Mouse (Mus musculus): ENCODE data around the gene Vav1.
"Not testable (repeated sequence)": the region's sequence is repeated elsewhere in the genome, so short reads cannot be mapped to it uniquely, and the experiment has no call there.

Vav1 gene

DNA sequence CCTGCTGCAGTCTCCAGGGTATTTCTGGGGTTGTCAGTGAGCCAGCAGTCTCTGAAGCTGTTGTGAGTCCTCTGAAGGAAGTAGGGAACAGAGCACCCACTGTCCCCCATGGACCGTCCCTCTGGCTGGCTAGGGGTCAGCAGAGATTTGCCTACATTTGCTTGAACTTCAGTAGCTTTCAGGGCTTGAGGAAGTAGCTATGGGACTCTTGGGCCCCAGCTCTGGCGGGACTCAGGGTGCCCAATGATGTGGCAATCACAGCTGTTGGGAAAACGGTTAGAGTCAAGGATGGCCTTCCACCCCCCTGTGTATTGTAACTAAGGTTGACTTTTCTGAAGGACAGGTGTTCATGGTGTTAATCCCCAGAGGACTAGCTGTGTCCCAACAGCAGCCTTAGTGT lies 1.5 kb downstream of the Vav1 start:
- DNase-seq (ENCODE audit: low spot score) = no peak

DNA sequence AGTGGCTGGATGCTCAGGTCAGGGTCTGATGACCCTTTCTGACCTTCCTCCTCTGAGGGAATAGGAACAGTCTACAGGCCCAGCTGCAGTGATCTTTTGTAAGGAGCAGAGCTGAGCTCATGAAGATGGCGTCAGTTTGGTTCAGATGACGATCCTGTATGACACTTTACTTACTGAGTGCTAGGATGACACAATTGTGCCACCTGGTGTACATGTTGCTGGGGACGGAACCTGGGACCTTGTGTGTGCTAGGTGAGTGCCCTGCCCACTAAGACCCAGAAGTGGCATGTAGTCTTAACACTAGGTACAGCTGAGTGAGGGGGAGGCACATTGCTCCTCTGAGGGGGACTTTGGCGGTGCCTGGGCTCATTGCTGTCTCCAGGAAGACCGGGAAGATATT lies 5.0 kb downstream of the Vav1 start:
- no peak for DNase-seq (ENCODE audit: low spot score)

DNA sequence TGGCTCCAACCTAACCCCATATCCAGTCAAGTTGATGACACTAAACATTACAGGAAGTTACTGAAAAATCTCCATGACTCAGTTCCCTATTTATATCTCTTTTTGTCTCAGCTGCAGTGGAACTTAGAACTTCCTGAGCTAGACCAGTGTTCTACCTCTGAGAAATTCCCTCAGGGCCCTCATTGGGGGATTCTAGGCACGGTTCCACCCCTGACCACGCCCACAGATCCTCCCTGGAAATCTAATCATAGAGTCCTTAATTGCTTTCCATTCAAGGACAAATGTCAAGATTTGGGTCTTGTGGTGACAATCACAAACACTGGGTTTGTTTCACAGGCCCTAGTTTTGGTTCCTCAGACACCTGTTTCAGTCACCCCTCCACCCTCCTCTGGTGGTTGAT lies 6.2 kb downstream of the Vav1 start:
- DNase-seq (ENCODE audit: low spot score) = no peak

DNA sequence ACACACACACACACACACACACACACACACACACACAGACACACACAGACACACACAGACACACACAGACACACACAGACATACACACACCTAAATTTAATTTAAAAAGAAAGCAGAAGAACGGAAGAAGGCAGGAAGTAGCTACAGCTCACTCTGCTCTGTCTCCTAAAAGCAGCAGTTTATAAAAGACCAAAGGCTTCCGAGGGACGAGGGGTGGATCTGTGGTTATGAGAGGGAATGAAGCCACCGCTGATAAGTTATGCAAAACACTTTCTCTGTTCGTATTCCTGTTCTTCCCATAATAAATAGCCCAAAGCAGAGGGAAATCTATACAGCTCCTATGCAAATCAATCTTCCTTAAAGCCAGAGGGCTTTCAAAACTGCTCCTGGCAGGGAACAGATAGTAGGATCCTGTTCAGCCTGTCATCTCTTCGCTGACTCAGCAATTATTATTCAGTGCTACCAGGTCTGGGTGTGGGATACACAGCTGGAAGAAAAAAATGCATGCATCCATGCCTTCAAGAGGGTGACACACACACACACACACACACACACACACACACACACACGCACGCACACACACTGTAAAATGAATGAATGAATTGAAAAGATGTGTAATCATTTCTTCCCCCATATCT lies 7.9 kb downstream of the Vav1 start:
- no peak for DNase-seq (ENCODE audit: low spot score)

DNA sequence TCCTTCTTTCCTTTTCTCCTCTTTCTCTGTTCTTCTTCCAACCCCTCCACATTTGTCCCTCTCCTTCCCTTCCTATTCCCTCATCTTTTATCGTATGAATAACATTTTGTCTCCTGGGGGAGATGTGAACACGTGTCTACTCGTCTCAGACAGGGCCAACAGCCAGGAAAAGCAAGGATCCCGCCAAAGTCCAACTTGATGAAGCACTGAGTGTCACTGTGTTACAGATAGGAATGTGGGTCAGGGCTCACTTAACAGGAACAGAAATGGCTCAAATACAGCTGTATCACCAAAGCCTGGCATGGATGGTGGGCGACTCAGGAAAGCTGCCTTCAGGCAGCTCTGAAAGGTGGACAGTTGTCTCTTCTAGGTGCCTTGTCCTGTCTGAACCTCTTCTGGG lies 10.4 kb downstream of the Vav1 start:
- no peak for DNase-seq (ENCODE audit: low spot score)

DNA sequence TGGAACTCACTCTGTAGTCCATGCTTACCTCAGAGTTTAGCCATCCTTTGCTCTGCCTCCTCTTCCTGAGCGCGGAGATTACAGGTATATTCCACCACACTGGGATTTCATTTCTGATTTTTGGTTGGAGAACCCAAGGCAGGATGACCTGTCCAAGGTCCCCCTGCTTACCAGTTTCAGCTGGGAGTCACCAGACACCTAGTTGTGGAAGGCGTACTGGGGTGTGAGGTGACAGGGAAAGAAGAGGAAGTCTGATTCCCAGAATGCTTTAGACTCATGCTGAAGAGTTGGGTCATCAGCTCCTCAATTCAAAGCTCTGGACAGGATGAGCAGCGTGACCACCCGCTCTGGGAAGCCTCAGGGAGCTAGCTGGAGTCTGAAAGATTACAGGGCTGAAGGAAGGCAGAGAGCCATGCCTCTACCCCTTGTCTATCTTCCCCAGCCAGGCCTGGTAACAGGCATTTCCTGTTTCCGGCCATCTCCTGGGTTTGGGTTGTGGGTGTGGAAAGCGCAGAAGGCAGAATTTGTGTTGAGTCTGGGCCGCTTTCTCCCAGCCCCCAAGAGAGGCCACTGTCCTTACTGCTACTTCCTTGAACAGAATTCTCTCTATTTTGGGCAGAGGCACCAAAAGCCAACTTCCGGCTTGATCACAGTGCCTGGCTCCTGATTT lies 11.2 kb downstream of the Vav1 start:
- DNase-seq (ENCODE audit: low spot score) = no peak

DNA sequence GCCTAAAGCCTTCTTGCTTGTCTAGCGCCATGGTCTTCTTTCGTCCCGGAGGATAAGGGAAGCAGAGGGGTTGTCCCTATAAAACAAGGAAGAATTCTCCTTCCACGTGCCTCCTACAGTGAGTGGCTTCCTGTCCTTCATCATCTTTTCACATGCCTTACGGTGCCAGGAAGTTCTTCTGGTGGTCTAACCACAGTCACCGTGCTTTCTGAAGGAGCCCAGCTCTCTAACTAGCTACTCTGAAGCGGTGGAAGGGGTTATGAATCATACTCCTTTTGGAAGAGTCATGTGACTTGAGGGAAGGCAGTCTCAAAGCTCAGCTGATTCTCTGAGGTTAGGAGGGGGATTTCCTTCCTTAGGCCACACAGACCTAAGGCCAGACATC lies 11.8 kb downstream of the Vav1 start:
- DNase-seq (ENCODE audit: low spot score) = no peak

DNA sequence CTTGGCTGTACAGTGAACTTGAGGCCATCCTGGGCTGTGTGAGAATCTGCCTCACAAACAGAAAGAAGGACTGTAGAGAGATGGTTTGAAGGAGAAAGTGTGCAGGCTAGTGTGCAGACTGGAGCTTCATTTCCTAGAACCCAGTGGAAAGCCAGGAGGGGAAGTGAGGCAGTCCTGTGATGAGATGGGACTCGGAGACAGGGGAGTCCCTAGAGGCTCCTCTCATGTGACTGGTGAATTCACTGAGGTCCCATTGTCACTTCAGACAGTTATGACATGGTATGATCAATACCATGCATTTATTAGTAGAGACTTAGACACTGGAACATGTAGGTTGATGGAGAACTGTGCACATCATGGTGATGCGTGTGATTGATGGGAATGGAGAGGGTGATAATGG lies 13.4 kb downstream of the Vav1 start:
- no peak for DNase-seq (ENCODE audit: low spot score)

DNA sequence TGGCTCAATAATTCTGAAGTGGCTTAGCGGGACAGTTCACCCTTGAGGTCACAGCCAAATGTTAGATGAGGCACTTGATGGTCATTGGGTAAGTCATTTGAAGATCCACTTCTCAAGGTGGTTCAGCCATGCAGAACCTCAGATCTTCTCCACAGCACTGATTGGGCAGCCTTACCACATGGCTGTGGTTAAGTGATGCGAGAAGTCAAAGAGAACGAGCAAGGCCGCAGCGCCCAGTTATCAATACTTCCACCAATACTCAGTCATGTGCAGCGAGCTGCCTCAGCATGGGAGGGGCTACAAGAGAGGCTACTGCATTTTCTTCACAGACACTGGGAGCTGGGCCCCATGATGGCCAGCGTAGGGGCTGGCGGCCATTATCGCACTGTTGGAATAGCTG lies 14.1 kb downstream of the Vav1 start:
- DNase-seq (ENCODE audit: low spot score) = no peak

DNA sequence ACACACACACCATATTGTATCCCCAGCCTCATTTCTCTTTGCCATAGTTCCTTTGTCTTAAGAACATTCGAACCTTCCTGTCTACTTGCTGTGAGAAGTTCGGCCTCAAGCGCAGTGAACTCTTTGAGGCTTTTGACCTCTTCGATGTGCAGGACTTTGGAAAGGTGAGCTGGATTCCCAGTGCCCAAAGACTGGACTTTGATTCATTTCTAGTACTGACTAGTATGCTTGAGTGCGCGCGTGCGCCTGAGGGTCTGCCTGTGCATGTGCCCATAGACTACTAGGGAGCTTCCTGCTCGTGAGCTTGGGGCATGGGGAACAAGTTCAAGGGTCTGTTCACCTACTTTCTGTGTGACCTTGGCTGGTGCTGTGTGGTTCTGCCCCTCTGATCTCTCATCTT lies 17.0 kb downstream of the Vav1 start:
- no peak for DNase-seq (ENCODE audit: low spot score)

DNA sequence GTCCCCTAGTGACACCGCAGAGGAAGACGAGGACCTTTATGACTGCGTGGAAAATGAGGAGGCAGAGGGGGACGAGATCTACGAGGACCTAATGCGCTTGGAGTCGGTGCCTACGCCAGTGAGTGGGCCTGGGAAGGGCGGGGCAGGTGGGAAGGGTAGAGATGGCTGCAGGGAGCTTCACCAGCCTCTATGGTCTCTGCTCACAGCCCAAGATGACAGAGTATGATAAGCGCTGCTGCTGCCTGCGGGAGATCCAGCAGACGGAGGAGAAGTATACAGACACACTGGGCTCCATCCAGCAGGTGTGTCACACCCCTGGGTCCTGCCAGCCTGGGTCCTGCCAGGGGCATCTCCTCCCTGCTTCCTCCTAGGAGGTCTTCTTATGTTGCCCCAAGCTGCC lies 18.1 kb downstream of the Vav1 start:
- DNase-seq (ENCODE audit: low spot score) = no peak

DNA sequence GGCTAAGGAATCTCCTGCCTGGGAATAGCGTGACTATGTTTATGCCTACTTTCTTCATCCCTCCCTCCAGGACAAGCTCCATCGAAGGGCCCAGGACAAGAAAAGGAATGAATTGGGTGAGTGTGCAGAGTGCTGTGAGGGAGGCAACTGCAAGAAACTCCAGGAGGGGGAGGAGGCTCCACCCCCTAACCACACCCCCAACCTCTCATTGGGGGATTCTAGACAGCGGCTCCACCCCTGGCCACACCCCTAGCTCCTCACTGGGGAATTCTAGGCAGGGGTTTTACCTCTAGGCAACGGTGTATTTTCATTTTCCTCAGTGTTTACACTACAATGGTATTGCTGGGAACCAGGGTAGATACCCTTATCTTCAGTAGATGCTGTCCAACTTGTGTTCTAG lies 26.7 kb downstream of the Vav1 start:
- DNase-seq (ENCODE audit: low spot score) = no peak

DNA sequence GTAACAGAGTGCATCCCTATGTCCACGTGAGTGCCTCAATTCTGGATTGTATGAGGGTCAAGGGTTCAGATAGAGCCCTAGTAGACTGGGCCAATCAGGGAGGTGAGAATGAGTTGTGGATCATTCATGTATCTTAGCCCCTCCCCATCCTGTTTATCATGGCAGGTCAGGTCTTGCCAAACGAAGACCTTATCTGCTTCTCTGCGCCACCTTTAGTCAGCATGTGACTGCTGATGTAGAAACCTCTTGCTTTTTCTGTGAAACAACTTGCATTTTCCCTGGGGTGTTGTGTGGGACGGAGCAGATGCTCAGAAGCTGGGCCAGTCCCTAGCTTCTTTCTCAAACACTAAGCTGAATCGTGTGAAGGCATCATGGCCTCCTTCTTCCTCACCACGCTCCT lies 28.2 kb downstream of the Vav1 start:
- no peak for DNase-seq (ENCODE audit: low spot score)

DNA sequence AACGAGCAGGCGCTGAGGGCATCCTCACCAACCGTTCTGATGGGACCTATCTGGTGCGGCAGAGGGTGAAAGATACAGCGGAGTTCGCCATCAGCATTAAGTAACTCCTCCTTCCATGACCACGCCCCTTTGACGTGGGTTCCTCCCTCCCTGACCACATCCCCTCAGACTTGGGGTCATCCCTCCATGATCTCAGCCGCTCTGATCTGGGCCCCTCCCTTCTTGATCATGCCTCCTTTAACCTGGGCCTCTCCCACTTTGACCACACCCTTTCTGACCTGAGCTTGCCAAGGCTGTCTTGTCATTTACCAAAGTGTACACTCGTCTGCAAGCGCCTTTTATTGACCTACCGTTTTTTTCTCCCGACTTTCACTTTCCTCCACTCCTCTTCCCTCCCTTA lies 32.9 kb downstream of the Vav1 start:
- DNase-seq (ENCODE audit: low spot score) = no peak

DNA sequence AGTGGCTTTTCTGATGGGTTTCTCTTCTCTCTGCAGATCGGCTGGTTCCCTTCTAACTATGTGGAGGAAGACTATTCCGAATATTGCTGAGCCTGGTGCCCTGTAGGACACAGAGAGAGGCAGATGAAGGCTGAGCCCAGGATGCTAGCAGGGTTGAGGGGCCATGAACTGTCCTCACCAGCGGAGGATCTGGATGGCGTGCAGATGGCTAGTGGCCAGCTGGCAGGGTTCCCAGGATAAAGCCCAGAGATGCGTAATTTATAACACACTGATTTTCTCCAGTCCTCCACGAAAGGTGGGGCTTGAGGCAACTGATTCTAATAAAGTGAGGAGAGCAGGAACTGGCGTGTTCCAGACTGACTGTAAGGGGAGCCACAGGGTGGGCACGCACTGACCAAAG lies 48.7 kb downstream of the Vav1 start:
- DNase-seq (ENCODE audit: low spot score) = peak; percentile 83

DNA sequence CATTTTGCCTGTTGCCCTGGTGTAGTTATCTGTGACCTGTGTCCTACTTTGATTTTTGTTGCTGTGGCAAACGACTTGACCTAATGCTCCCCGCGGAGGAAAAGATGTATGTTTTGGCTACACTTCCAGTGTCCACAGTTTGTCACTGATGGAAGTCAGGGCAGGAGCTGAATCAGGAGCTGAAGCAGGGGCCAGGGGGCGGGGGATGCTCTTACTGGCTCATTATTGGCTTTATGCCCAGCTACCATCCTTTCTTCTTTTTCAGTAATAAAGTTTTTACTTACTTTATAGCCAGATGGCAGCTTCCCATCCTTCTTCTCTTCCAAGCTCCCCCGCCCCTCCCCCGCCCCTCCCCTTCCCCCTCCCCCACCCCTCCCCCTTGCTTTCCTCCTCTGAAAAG lies 50.0 kb downstream of the Vav1 start:
- DNase-seq (ENCODE audit: low spot score) = peak; percentile 31

DNA sequence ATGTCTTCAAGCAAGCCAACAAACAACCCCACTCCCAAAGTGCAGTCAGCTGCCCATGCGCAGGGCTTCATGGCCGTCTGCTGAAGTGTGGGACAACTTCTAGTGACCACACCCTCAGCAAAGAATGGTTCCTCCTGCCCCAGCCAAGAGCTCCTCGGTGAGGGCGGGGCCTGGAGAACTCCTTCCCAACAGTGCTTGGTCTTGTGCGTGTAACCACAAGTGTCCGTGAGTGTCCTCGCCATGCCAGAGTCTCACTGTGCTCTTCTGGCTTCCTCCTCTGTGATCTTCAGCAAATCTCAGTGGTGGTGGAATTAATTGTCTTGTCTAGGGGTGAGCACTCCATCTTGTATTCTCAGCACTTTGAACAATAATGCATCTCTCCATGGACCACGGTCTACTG lies 52.1 kb downstream of the Vav1 start:
- DNase-seq (ENCODE audit: low spot score) = no peak

DNA sequence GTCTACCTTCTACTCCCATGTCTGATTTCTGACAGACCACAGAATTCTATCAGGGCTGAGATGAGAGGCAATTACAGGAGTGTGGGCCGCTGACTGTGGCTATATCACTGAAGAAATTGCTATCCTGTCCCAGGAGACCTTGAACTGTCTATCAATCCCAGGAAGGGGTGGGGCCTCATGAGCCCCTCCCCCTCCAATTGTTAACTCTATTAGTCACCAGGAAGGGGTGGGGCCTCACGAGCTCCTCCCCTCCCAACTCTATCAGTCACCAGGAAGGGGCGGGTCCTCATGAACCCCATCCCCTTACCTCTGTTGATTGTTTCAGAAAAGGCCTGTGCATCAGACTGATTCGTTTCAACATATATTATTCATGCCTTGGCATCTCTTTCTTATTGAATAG lies 53.3 kb downstream of the Vav1 start:
- DNase-seq (ENCODE audit: low spot score) = no peak

DNA sequence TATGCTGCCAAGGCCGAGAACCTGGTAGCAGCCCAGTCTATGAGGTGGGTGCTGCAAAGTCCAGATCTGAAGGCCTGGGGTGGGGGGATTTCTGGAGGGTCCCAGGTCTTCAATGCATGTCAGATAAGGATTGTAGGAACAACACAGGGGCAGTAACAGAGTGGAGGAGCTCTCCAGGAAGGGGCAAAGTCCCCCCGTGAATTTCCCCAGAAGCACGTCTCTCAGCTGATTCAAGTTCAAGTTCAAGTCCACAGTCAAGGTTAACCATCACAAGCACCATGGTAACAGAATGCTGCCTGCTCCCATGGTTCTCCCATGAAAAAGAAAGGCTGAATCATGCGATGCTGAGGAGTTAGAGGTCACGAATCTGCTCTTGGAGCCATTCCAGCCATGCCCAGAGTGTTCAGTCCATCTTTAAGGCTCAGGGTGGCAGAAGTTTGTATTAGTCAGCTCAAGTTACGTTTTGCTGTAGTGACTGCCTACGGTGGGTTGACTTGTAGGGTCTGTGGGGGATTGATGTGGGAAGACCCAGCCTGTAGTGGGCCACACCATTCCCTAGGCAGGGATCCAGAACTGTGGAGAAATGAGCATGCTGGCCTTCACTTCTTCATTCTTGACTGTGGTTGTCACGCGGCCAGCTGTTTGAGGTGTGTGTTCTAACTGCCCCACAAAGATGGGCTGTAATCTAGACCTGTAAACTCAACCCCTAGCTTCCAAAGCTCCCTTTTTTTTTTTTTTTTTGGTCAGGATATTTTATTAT lies 55.3 kb downstream of the Vav1 start:
- peak; percentile 21 for DNase-seq (ENCODE audit: low spot score)

DNA sequence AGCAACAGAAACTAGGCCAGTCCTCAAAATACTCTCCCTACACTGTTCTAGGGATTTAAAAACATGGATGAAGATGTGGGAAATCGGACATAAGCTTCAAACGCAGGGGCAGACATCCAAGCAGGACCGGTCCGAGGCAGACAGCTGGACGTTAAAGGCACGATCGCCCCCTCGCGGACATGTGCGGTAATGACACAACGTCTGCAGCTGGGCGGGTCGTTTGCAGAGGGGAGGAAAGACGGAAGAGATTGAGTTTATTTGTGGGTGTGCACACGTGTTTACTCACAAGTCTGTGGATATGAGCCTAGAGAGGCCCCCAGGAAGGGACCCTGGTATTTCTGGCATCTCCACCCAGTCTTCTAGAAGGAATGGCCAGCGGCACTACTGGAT lies 55.9 kb downstream of the Vav1 start:
- DNase-seq (ENCODE audit: low spot score) = peak; percentile 81

DNA sequence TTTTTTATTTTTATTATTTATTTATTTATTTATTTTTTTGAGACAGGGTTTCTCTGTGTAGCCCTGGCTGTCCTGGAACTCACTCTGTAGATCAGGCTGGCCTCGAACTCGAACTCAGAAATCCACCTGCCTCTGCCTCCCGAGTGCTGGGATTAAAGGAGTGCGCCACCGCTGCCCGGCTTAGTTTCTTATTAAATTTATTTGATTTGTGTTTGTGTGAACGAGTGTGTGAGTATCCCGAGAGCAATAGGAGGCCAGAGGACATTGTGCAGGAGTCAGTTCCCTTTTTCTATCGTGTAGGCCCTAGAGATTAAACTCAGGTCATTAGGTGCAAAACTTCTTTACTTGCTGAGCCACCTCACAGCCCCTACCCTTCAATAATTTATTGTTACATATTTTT lies 56.3 kb downstream of the Vav1 start:
- DNase-seq (ENCODE audit: low spot score) = not testable (repeated sequence)

DNA sequence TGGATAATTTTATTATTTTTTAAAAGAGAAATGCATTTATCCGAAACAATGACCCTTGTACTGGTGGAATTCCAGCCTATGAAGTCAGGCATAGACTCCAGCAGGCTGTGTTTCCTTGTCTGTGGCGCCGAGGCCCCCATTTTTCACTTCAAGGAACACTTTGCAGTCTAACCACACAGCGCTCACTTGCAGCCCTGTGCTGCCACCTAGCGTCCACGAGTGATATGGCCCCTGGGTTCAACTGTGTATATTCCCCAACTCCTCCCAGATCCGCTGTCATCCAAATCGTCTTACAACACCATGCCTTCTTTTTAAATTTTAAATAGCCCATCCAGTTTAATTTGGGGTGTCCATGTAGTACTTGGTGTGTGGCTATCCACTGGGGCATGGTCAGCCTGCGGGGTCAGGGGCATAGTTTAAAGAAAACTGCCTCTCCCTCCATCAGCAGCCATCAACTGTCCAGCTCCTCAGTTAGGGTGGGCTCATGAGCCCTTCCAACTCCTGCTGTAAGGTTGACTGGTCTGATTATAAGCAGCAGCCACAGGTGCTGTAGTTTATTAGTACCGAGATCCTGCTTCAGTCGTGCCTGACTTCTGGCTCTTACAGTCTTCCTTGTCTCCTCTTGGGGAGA lies 56.9 kb downstream of the Vav1 start:
- peak; percentile 91 for DNase-seq (ENCODE audit: low spot score)

DNA sequence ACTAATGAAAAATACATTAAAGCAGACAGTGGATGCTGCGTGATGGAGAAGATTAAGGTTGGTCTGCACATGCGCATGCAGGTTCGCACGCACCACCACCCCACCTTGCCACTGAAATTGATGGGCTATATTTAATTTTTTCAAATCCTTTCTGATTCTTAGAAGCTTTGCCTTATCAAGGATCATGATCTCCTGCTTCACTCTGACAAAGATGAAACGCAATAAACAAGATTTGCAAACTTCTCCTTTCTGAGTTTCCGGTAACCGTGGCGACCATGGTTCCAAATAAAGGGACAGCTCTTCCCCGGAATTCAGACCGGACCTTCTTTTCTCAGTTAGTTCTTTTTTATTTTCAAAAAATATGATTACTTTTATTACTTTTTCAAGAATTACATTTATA lies 59.1 kb downstream of the Vav1 start:
- DNase-seq (ENCODE audit: low spot score) = no peak
